Mouse (Mus musculus): ENCODE data around the gene Syt1. TPM values are rescaled to one million over a fixed set of nuclear protein-coding genes. Genes with fewer than 3 reads are reported as not detected.

Syt1 gene
- polyA plus RNA-seq, 1 experiment from 2014 or later, result 0.72 TPM

DNA sequence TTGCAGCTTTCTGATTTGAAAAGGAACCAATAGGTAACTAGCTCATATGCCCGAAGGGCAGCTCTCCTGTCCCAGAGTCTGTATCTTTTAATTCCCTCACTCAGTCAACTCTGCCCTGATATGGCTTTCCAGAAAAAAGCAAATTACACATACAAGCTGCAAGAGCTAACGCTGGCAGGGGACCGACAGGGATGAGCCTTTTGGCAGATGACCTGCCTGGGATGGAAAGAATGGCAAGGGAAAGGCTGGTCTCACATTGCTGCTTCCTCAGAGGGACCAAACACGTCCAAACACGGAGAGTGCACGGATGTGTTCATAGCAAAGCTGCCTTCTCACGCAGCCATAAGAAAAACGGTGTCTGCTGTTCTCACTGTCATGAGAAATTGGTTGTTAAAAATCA, 58.6 kb downstream of the Syt1 start:
- 75% methylated on average over 8 of the region's 8 CpGs for WGBS
- Histone ChIP-seq H3K4me2 (no peak overlapping the region), H3K36me3 (no peaks in the 10 kb centered on the region), H3K4me1 (no peaks in the 10 kb centered on the region), H3K27ac (replicated peaks) (no peak overlapping the region), H3K9ac (no peak overlapping the region), H3K9me3 (no peaks in the 10 kb centered on the region), H3K4me3 (no peak overlapping the region), H3K27me3 (replicated peaks) (no peaks in the 10 kb centered on the region)
- no peak for ATAC-seq (ENCODE audit: extremely low read depth, insufficient number of reproducible peaks, low FRiP score, low TSS enrichment)

DNA sequence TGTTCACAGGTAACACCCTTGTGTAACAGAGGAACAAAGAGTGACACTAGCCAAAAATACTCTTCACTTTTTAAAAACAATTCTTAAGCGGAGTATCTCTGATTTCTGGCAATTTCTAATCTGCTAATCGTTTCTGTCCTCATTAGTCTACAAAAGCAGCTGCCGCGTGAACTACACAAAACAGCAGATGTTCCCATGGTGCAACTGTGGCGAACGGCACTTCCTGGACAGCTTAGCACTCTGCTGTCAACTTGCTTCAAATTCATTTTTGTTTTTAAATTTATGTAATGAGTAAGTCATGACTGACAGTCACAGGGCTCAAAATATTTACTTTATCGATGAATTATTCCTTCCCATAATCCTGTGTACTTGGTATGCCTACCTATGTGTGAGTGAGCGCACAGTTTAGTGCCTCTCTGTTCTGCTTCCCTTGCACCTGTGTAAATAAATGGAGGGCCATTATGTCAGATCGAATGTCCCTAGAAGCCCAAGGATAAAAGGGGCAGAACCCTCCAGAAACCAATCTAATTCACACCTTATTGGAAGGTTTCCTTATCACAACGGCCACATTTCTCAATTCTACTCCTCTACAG, 73.8 kb downstream of the Syt1 start:
- no peak overlapping the region for H3K9ac ChIP-seq
- H3K4me1 ChIP-seq, result no peaks in the 10 kb centered on the region
- H3K27me3 ChIP-seq (replicated peaks), result no peaks in the 10 kb centered on the region
- ATAC-seq (ENCODE audit: extremely low read depth, insufficient number of reproducible peaks, low FRiP score, low TSS enrichment), result no peak
- no peaks in the 10 kb centered on the region for H3K36me3 ChIP-seq
- no peaks in the 10 kb centered on the region for H3K9me3 ChIP-seq
- H3K4me3 ChIP-seq, result no peak overlapping the region
- H3K27ac ChIP-seq (replicated peaks), result no peak overlapping the region
- WGBS, result 76% methylated on average over 10 of the region's 10 CpGs
- H3K4me2 ChIP-seq, result no peak overlapping the region

DNA sequence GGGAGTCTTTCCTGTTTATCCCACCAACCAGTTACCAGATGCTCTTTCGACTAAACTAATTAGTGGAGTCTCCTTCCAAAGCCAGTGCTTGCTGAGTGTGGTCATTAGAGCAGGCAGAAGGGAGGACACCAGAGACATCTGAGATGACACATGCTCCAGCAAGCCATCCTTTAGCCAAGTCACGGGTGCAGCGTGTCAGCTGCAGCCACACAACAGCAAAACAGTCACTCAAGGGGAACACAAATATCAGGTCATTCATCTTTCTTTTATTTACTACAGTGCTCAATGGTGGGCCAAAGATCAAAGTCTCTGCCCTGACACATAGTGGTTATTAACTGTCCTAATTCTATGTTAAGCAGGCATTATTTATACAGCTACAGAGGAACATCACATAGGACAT, 80.5 kb downstream of the Syt1 start:
- Histone ChIP-seq H3K27me3 (replicated peaks) (no peaks in the 10 kb centered on the region), H3K4me1 (no peaks in the 10 kb centered on the region), H3K9me3 (no peaks in the 10 kb centered on the region), H3K4me3 (no peak overlapping the region), H3K4me2 (no peak overlapping the region), H3K9ac (no peak overlapping the region), H3K27ac (replicated peaks) (no peak overlapping the region), H3K36me3 (no peaks in the 10 kb centered on the region)
- WGBS, result 78% methylated on average over 3 of the region's 3 CpGs
- no peak for ATAC-seq (ENCODE audit: extremely low read depth, insufficient number of reproducible peaks, low FRiP score, low TSS enrichment)

DNA sequence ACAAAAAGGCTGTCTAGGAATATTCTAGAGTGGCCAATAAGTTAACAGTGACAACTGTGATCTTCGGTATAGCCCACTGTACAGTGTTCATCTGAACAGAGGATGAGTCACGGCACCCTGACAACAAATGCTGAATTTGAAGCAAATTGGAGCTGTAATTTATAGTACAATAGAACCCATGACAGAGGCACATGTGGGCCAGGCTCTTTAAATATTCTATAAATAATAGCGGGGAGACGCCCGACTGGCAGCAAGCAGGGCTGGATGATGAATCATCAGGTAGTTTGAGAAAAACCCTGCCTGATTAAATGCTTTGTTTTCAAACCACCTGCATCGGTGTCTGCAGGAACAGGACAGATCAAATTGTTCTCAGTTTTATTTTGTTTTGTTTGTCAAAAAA, 81.1 kb downstream of the Syt1 start:
- Histone ChIP-seq H3K9me3 (no peaks in the 10 kb centered on the region), H3K36me3 (no peaks in the 10 kb centered on the region), H3K9ac (no peak overlapping the region)

DNA sequence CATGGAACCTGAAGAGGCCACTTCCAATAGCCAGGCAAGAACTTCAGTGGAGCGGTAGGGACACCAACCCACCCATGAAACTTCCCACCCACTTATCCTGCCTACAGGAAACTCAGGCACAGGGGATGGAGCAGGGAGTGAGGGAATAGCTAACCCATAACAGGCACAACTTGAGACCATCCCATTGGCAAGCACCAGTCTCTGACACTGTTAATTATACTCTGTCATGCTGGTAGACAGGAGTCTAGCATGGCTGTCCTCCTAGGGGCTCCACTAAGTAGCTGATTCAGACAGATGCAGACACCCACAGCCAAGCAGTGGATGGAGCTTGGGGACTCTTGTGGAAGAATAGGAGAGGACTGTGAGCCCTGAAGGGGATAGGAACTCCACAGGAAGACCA, 105.5 kb downstream of the Syt1 start:
- H3K36me3 ChIP-seq, result no peaks in the 10 kb centered on the region
- 94% methylated on average over 1 of the region's 1 CpGs for WGBS
- no peak overlapping the region for H3K4me3 ChIP-seq
- no peaks in the 10 kb centered on the region for H3K4me1 ChIP-seq
- H3K9me3 ChIP-seq, result no peaks in the 10 kb centered on the region
- no peak overlapping the region for H3K4me2 ChIP-seq
- ATAC-seq (ENCODE audit: extremely low read depth, insufficient number of reproducible peaks, low FRiP score, low TSS enrichment), result no peak
- no peak overlapping the region for H3K27ac ChIP-seq (replicated peaks)
- H3K27me3 ChIP-seq (replicated peaks), result no peaks in the 10 kb centered on the region
- H3K9ac ChIP-seq, result no peak overlapping the region

More for the DNA sequence above, 81.1 kb downstream of the Syt1 start:
- 77% methylated on average over 6 of the region's 6 CpGs for WGBS
- Histone ChIP-seq H3K4me2 (no peak overlapping the region), H3K4me1 (no peaks in the 10 kb centered on the region), H3K27ac (replicated peaks) (no peak overlapping the region), H3K27me3 (replicated peaks) (no peaks in the 10 kb centered on the region), H3K4me3 (no peak overlapping the region)
- ATAC-seq (ENCODE audit: extremely low read depth, insufficient number of reproducible peaks, low FRiP score, low TSS enrichment), result no peak

DNA sequence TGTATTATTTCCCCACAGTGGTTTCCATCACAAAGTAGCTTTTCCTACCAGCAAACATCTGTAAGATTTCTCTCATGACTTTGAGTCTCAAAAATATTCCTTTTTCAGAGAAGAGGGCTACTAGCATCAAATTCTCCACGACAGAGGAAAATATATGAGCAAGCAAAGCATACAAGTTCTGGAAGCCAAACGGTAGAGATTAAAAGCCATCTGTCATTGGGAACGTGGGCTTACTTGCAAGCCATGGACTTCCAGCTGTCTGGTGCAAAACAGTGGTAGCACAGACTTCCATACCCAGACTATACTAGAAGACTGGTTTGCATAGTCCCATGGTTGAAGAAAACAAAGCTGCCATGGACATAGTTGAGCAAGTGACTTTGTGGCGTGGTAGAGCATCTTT, 106.4 kb downstream of the Syt1 start:
- WGBS, result 70% methylated on average over 4 of the region's 4 CpGs
- Histone ChIP-seq H3K27me3 (replicated peaks) (no peaks in the 10 kb centered on the region), H3K4me2 (no peak overlapping the region), H3K4me3 (no peak overlapping the region), H3K27ac (replicated peaks) (no peak overlapping the region), H3K9ac (no peak overlapping the region), H3K9me3 (no peaks in the 10 kb centered on the region), H3K4me1 (no peaks in the 10 kb centered on the region), H3K36me3 (no peaks in the 10 kb centered on the region)
- ATAC-seq (ENCODE audit: extremely low read depth, insufficient number of reproducible peaks, low FRiP score, low TSS enrichment), result no peak

DNA sequence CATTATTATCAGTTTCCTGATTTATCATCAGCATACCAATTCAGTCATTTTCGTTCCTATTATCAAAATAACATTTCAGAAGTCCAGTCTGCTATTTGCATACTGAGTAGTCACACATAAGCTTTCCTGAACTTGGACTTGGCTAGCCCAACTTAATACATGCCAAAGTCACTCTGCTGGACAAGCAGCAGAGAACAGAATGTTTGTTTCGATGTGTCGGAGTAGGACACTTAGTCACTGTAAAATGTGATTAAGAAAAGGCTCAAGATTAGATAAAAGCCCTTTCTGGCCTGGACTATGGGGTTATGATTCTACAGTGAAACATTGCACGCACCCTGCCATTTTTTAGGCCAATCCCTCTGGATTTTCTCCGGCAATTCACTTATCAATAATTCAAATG, 114.3 kb downstream of the Syt1 start:
- ATAC-seq (ENCODE audit: extremely low read depth, insufficient number of reproducible peaks, low FRiP score, low TSS enrichment), result no peak
- Histone ChIP-seq H3K36me3 (no peaks in the 10 kb centered on the region), H3K9me3 (no peaks in the 10 kb centered on the region), H3K27me3 (replicated peaks) (no peaks in the 10 kb centered on the region), H3K9ac (no peak overlapping the region), H3K4me2 (no peak overlapping the region), H3K4me1 (no peaks in the 10 kb centered on the region), H3K27ac (replicated peaks) (no peak overlapping the region), H3K4me3 (no peak overlapping the region)
- WGBS, result 60% methylated on average over 5 of the region's 5 CpGs

DNA sequence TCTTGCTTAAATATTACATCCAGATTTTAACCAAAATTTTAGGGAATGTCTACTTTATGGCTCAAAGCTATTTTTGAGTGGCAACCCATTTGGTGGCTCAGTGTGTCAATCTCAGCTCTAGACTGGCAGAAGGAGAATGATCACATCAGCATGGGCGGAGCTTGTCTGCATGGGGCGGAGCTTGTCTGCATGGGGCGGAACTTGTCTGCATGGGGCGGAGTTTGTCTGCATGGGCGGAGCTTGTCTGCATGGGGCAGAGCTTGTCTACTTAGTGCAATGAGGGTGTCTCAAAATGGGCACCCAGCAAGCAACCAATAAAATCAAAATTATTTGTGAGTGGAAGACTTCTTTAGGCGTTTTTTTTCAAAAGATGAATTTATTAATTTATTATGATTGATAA, 117.5 kb downstream of the Syt1 start:
- no peak for ATAC-seq (ENCODE audit: extremely low read depth, insufficient number of reproducible peaks, low FRiP score, low TSS enrichment)
- H3K36me3 ChIP-seq, result no peaks in the 10 kb centered on the region
- H3K4me2 ChIP-seq, result no peak overlapping the region
- H3K4me1 ChIP-seq, result no peaks in the 10 kb centered on the region
- H3K4me3 ChIP-seq, result no peak overlapping the region
- WGBS, result 81% methylated on average over 6 of the region's 6 CpGs
- no peaks in the 10 kb centered on the region for H3K9me3 ChIP-seq
- no peaks in the 10 kb centered on the region for H3K27me3 ChIP-seq (replicated peaks)
- H3K27ac ChIP-seq (replicated peaks), result no peak overlapping the region
- no peak overlapping the region for H3K9ac ChIP-seq

DNA sequence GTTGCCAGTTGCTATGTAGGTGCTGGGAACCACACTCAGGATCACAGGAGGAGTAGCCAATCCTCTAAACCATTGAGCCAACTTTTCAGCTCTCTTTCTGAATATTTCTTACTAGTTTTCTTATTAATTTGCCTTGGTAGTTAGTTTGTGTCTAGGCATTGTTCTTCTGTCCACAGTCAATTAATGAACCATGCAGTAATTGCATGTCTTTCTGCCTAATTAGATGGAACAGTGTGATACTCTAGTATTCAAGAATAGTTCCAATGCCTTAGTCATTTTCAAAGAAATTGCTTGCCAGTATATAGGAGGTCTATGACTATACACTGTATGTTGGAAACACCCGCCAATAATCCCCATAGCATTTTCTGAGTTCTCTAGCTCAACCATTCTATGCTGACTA, 118.3 kb downstream of the Syt1 start:
- 88% methylated on average over 1 of the region's 1 CpGs for WGBS
- Histone ChIP-seq H3K4me2 (no peak overlapping the region), H3K4me1 (no peaks in the 10 kb centered on the region), H3K9me3 (no peaks in the 10 kb centered on the region), H3K27me3 (replicated peaks) (no peaks in the 10 kb centered on the region), H3K9ac (no peak overlapping the region), H3K36me3 (no peaks in the 10 kb centered on the region), H3K4me3 (no peak overlapping the region), H3K27ac (replicated peaks) (no peak overlapping the region)
- ATAC-seq (ENCODE audit: extremely low read depth, insufficient number of reproducible peaks, low FRiP score, low TSS enrichment), result no peak

DNA sequence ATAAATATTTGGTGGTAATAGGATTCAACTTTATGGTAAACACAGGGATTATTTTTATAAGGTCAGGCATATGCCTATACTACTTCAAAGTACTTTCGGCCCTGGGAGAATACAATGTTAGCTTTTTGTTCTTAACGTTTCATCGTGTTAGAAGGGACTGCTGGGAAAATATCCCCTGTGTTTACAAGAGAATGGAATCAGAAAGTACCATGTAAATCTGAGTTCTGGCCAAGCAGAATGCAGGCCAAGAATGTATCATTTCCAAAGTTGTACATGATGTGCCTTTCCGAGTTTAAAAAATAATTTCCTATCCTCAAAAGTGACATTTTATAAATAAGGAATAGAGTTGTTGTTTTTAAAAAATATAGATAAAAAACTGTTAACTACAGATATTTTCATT, 121.7 kb downstream of the Syt1 start:
- H3K27me3 ChIP-seq (replicated peaks), result no peaks in the 10 kb centered on the region

DNA sequence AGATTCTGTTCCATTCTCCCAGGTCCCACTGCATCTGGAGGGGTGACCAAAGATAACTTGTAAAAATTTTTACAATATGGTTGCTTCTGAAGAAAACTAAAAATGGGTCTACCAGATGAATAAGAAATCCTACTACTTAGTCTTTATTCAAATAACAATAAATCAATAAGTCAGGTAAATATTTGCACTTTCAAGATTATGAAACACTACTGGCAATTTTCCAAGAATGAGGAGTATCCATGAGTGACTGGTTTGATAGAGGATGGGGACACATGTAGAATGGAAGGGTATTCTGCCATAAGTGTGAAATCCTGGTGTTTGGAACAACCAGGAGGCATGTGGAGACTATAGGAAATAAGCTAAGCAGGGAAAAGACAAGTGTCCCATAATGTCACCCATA, 124.0 kb downstream of the Syt1 start:
- Histone ChIP-seq H3K27ac (replicated peaks) (no peak overlapping the region), H3K9ac (no peak overlapping the region), H3K27me3 (replicated peaks) (no peaks in the 10 kb centered on the region), H3K4me2 (no peak overlapping the region), H3K36me3 (no peaks in the 10 kb centered on the region), H3K4me1 (peaks cover 9% of the 10 kb centered on the region), H3K9me3 (no peaks in the 10 kb centered on the region), H3K4me3 (no peak overlapping the region)
- no peak for ATAC-seq (ENCODE audit: extremely low read depth, insufficient number of reproducible peaks, low FRiP score, low TSS enrichment)

More for the DNA sequence above, 121.7 kb downstream of the Syt1 start:
- no peaks in the 10 kb centered on the region for H3K9me3 ChIP-seq
- no peak overlapping the region for H3K27ac ChIP-seq (replicated peaks)
- no peak overlapping the region for H3K4me2 ChIP-seq
- no peak overlapping the region for H3K4me3 ChIP-seq
- H3K9ac ChIP-seq, result no peak overlapping the region
- no peak for ATAC-seq (ENCODE audit: extremely low read depth, insufficient number of reproducible peaks, low FRiP score, low TSS enrichment)
- H3K36me3 ChIP-seq, result no peaks in the 10 kb centered on the region
- peaks cover 8% of the 10 kb centered on the region for H3K4me1 ChIP-seq
- WGBS, result 74% methylated on average over 4 of the region's 4 CpGs

DNA sequence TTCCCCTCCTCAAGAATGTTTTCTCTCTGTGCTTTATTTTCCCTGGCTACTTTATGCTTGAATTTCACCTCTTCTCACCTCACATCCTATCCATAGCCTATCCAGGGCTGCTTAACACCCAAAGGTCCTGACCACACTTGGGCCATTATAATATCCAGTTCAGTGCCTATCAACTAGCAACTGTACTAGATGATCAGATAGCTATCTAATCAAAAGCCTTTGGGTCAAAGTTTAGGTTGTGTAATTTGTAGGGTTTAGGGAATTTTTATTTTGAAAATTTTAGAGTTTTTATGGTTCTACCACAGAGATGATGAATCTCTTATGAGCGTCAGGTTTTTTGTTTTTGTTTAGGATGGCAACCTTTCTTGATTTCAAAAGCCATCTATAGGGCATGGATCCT, 125.0 kb downstream of the Syt1 start:
- 88% methylated on average over 1 of the region's 1 CpGs for WGBS
- H3K9me3 ChIP-seq, result no peaks in the 10 kb centered on the region
- H3K27me3 ChIP-seq (replicated peaks), result no peaks in the 10 kb centered on the region
- no peak overlapping the region for H3K4me3 ChIP-seq
- no peak overlapping the region for H3K27ac ChIP-seq (replicated peaks)
- no peak overlapping the region for H3K9ac ChIP-seq
- no peaks in the 10 kb centered on the region for H3K36me3 ChIP-seq
- no peak for ATAC-seq (ENCODE audit: extremely low read depth, insufficient number of reproducible peaks, low FRiP score, low TSS enrichment)
- no peak overlapping the region for H3K4me2 ChIP-seq
- peaks cover 9% of the 10 kb centered on the region for H3K4me1 ChIP-seq

Data from heart, embryonic 13.5 days (tissue).